ENCODE assay signal across 8 mouse cellular contexts in the genomic region with DNA sequence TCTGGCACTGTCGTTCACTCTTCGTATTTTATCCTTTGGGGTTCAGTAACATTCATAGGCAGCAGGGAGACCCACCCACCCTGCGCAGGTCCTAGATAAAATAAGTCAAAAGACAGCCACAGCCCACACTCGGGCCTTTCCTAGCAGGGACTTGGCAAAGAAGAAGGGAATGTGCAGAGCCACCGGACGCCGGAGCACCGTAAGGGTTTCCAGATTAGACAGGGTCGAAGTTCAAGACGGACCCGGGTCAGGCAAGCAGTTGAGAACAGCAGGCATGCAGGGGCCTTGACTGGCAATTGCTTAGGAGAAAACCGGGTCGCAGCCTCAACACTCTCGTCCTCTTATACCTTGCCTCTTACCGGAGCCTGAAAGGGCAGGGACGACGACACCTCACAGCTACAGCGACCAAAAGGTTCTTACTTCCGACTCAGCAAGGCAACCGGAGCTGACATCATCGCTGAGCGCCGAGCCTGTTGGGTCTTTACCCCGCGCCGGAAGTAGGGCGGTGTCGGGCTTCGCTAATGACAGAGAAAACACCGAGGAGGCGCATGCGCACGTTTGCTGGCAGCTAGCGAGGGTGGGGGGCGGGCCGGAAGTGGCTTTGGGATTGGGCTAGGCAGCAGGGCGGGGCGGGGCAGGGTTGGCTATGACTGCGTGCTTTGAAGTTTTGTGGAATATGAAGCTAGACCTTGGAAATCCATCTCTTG. TPM values are rescaled to one million over a fixed set of nuclear protein-coding genes. Genes with fewer than 3 reads are reported as not detected.
DNase-seq lines count a peak whose midpoint lies in the region; ATAC-seq lines count a peak whose summit lies in the region.

A gene (minus strand): TSS at position 475 of the 707 bp plus-strand sequence.

- H3K4me2 ChIP-seq in hindbrain, embryonic 16.5 days (ENCODE audit: low read length), result peak within 1 kb of the TSS; percentile 93

- peak within 1 kb of the TSS; percentile 76 for H3K27ac ChIP-seq in hindbrain, embryonic 16.5 days (ENCODE audit: low read depth, low read length)
- peak within 1 kb of the TSS; percentile 67 for H3K27ac ChIP-seq in macrophage

- peaks cover 2% of the 10 kb centered on the region; the same call in 1 of the 2 replicates for H3K27me3 ChIP-seq in hindbrain, embryonic 16.5 days (replicated peaks; ENCODE audit: control insufficient read depth, insufficient read depth, low read length)

- under 1% methylated on average over 39 of the region's 39 CpGs for WGBS in hindbrain, embryonic 16.5 days
- WGBS in macrophage (ENCODE audit: missing documents), result 1% methylated on average over 37 of the region's 39 CpGs

- peak within 1 kb of the TSS; percentile 80 for H3K9ac ChIP-seq in hindbrain, embryonic 16.5 days (ENCODE audit: low read depth, low read length)

- H3K36me3 ChIP-seq in hindbrain, embryonic 16.5 days (ENCODE audit: control insufficient read depth, insufficient read depth, low read length), result 0 out of 2 replicates have a peak, but pooled peaks cover 3% of the 10 kb centered on the region
- H3K36me3 ChIP-seq in macrophage (ENCODE audit: inconsistent target), result peaks cover 18% of the 10 kb centered on the region

- no peaks in the 10 kb centered on the region for H3K9me3 ChIP-seq in hindbrain, embryonic 16.5 days (ENCODE audit: control insufficient read depth, low read length)

- peaks cover 51% of the 10 kb centered on the region for H3K79me2 ChIP-seq in macrophage (ENCODE audit: inconsistent target)

- peaks cover 13% of the 10 kb centered on the region for H3K4me1 ChIP-seq in hindbrain, embryonic 16.5 days (ENCODE audit: control insufficient read depth, insufficient read depth, low read depth, low read length)

- DNase-seq in WW6 (ENCODE audit: low read depth, low spot score), result peak; percentile 98
- peak; percentile 99 to 100 for DNase-seq in cerebellum, postnatal 4 days (ENCODE audit: low spot score in 2 of 2)
- DNase-seq in gastrocnemius, adult 18-20 months (ENCODE audit: low spot score), result peak; percentile 99
- DNase-seq in left cerebral cortex, adult 18-20 months (ENCODE audit: low spot score in 2 of 2), result peak; percentile 100
- DNase-seq in right cerebral cortex, adult 18-20 months, result peak; percentile 99
- DNase-seq in urinary bladder, postnatal 10 days (ENCODE audit: low spot score), result peak; percentile 99

- peak; percentile 97 for ATAC-seq in hindbrain, embryonic 16.5 days

- peak within 1 kb of the TSS; percentile 69 for H3K4me3 ChIP-seq in hindbrain, embryonic 16.5 days (ENCODE audit: low read length)
- H3K4me3 ChIP-seq in macrophage (ENCODE audit: inconsistent target), result peak within 1 kb of the TSS; percentile 100

RNA-seq across cellular contexts. Expression of the gene that starts here (rescaled TPM):
- total RNA-seq in gastrocnemius, adult 18-20 months (2021), result 10 to 100 TPM; 39.8 to 48.4 TPM
- 31.8 and 35.0 TPM in 2 replicates for polyA plus RNA-seq in hindbrain, embryonic 16.5 days (2015; fragmentation: Nextera tagmentation; extraction: Ambion mirVana)
- total RNA-seq in left cerebral cortex, adult 18-20 months (2021), result 10 to 100 TPM; 66.7 to 69.0 TPM
- 100 to 1,000 TPM in 18 of 26 experiments, 10 to 100 TPM in 8; 52.2 to 142 (median 108) TPM for total RNA-seq in macrophage (2018; cell fraction: chromatin; rRNA removed)
- 10 to 100 TPM; 33.2 to 55.2 (median 46.6) TPM for total RNA-seq in macrophage (2018; cell fraction: cytosol; rRNA removed)
- total RNA-seq in macrophage (2018; cell fraction: nucleus; rRNA removed), result 100 to 1,000 TPM in 9 of 26 experiments, 10 to 100 TPM in 17; 41.0 to 137 (median 89.5) TPM
- polyA plus RNA-seq in macrophage (2018), result 25.0 to 37.7 TPM (median 29.2 TPM) in 3 replicates

Comparison
In these comparisons a context has a peak if more than half of its experiments do, and no peak if none do; other contexts are left out.
1. Peak in every context shown above with its lines: DNase-seq, ATAC-seq, H3K4me3 ChIP-seq and H3K27ac ChIP-seq.